Mouse (Mus musculus) forebrain, postnatal 0 days (tissue): ENCODE data around the gene Kcnk3. TPM values are rescaled to one million over a fixed set of nuclear protein-coding genes. Genes with fewer than 3 reads are reported as not detected.

ENCODE experiments used
- ATAC-seq: fragments of 200-750 bp; cut with Nextera tagmentation; 2 replicates; pipeline ENCODE4 v1.8.0; 2017; ENCODE audit warnings: mild to moderate bottlenecking, moderate library complexity
- DNase-seq: peaks from one replicate; pipeline ENCODE4 v3.0.0-alpha.2; 2015
- H3K27ac ChIP-seq: fragments of 300-500 bp; sonication (generic); 2 replicates; pipeline ENCODE4 v1.5.1; 2014; ENCODE audit warnings: low read depth, mild to moderate bottlenecking, antibody characterized with exemption, low read length, moderate library complexity, mixed read lengths
- H3K27me3 ChIP-seq: fragments of 300-500 bp; sonication (generic); 2 replicates; pipeline ENCODE4 v1.6.1; 2014; ENCODE audit warnings: mild to moderate bottlenecking, low read length, mixed read lengths; ENCODE audit not compliant: insufficient read depth
- H3K36me3 ChIP-seq: fragments of 300-500 bp; sonication (generic); 2 replicates; pipeline ENCODE4 v1.6.1; 2014; ENCODE audit warnings: mild to moderate bottlenecking, moderate library complexity; ENCODE audit not compliant: insufficient read depth
- H3K4me1 ChIP-seq: fragments of 300-500 bp; sonication (generic); 2 replicates; pipeline ENCODE4 v1.6.1; 2014; ENCODE audit warnings: antibody characterized with exemption; ENCODE audit not compliant: insufficient read depth
- H3K4me2 ChIP-seq: fragments of 300-500 bp; sonication (generic); 2 replicates; pipeline ENCODE4 v1.6.1; 2014; ENCODE audit warnings: low read depth, mild to moderate bottlenecking, moderate library complexity
- H3K4me3 ChIP-seq: fragments of 300-500 bp; sonication (generic); 2 replicates; pipeline ENCODE4 v1.5.1; 2014; ENCODE audit warnings: low read depth, low read length, mixed read lengths
- H3K9ac ChIP-seq: fragments of 300-500 bp; sonication (generic); 2 replicates; pipeline ENCODE4 v1.6.1; 2014; ENCODE audit warnings: mild to moderate bottlenecking
- H3K9me3 ChIP-seq: fragments of 300-500 bp; sonication (generic); 2 replicates; pipeline ENCODE4 v1.6.1; 2016; ENCODE audit warnings: low read length
- CTCF ChIP-seq: sonication (generic); IDR thresholded peaks from 2 replicates; pipeline ENCODE4 v1.5.1; 2016; ENCODE audit warnings: antibody characterized with exemption, control low read depth, low read depth
- WGBS: fragments of 180-500 bp; shearing (Covaris S2); extraction: QIAGEN DNeasy Blood & Tissue Kit; methylation state at CpG from one replicate; pipeline ENCODE4 v1.1.7; 2014; 5-methylcytosine and 5-hydroxymethylcytosine counted together
- polyA plus RNA-seq: library from polyadenylated mRNA; unstranded; fragments of >200 nt; fragmentation: Nextera tagmentation; extraction: Ambion mirVana; gene quantifications from 2 replicates; pipeline ENCODE4 v1.2.1, GENCODE M21; 2015
- total RNA-seq: library from RNA; depleted of rRNA; stranded (reverse); fragments of >200 nt; gene quantifications from 2 replicates; pipeline ENCODE4 v1.2.3, GENCODE M21; 2014

Kcnk3 gene
- total and polyA plus RNA-seq, 2 experiments from 2014 or later: 7.0 to 13.1 TPM

DNA sequence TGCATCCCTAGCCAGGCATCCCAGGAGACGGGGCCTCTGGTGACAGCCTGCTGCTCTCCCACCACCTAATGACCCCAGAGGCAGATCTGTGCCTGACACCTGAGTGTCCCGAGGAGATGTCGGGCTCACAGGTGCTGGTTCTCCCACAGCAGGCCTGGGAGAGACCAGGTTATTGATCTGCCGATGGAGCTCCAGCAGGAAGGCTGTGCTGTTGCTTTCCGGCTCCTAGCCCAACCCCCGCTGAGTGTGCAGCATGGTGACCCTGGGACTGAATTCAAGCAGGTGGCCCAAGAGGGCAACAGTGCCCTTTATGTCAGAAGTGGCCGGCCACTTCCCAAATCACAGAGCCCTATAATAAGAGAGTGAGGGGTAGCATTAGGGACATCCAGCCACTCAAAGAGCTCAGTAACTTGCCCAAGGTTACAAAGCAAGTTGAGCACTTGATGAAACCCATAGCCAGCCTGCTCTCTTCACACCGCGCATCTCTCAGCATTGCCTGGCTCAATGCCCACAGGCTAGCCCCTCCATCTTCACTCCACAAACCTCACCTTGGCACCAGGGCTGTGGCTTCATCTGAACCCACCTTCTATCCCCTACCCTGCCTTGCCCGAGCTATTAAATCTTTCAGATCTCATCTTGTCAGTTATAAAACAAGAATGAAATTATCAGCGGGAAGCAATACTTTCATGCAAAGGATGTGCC lies 4.5 kb downstream of the Kcnk3 start:
- no peak for TF ChIP-seq CTCF
- ATAC-seq (no peak), DNase-seq (no peak)
- Histone ChIP-seq H3K4me1 (no peaks in the 10 kb centered on the region; the same call in 1 of the 2 replicates), H3K4me3 (no peak overlapping the region), H3K36me3 (no peaks in the 10 kb centered on the region), H3K9ac (no peak overlapping the region), H3K9me3 (no peaks in the 10 kb centered on the region), H3K27ac (no peak overlapping the region), H3K4me2 (no peak overlapping the region), H3K27me3 (peaks cover 5% of the 10 kb centered on the region; the same call in 1 of the 2 replicates)
- WGBS: 79% methylated on average over 11 of the region's 11 CpGs

DNA sequence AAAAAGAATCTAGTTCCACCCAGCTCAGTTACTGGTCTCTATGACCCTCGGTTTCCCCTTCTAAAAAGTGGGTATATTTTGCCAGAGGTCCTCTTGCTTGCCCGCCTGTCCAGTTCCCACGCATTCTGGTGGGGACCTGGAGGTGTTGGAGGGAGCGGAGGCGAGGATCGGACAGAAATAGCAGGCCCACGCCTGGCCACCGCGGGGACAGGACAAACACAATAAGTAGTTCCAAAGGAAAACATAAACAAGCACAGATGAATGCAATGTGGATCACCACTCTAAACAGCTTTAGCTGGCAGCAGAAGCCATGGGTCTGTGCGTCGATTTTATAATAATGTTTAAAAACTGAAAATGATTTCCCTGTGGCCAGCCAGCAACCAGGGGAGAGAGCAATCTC lies 5.4 kb downstream of the Kcnk3 start:
- Histone ChIP-seq H3K9me3 (no peaks in the 10 kb centered on the region), H3K27ac (no peak overlapping the region), H3K9ac (no peak overlapping the region), H3K4me2 (no peak overlapping the region), H3K4me1 (no peaks in the 10 kb centered on the region; the same call in 1 of the 2 replicates), H3K27me3 (peaks cover 5% of the 10 kb centered on the region; the same call in 1 of the 2 replicates), H3K4me3 (no peak overlapping the region), H3K36me3 (no peaks in the 10 kb centered on the region)
- no peak for ATAC-seq
- no peak for DNase-seq
- no peak for TF ChIP-seq CTCF
- WGBS: 63% methylated on average over 11 of the region's 11 CpGs

GRCm38 (mm10) chr5:30593811-30594504 lies 6.0 kb downstream of the Kcnk3 start:
- Histone ChIP-seq H3K27me3 (peaks cover 5% of the 10 kb centered on the region; the same call in 1 of the 2 replicates), H3K4me3 (no peak overlapping the region), H3K9me3 (no peaks in the 10 kb centered on the region), H3K9ac (no peak overlapping the region), H3K27ac (no peak overlapping the region), H3K4me2 (no peak overlapping the region), H3K4me1 (no peaks in the 10 kb centered on the region; the same call in 1 of the 2 replicates), H3K36me3 (no peaks in the 10 kb centered on the region)
- 36% methylated on average over 10 of the region's 10 CpGs for WGBS
- DNase-seq: no peak
- ATAC-seq: no peak
- no peak for TF ChIP-seq CTCF

GRCm38 (mm10) chr5:30594953-30595560 lies 7.1 kb downstream of the Kcnk3 start:
- ATAC-seq (no peak), DNase-seq (no peak)
- no peaks in the 10 kb centered on the region for H3K27me3 ChIP-seq
- TF ChIP-seq CTCF: no peak
- H3K9ac ChIP-seq: no peak overlapping the region
- WGBS: 43% methylated on average over 6 of the region's 6 CpGs
- H3K4me2 ChIP-seq: no peak overlapping the region
- H3K4me3 ChIP-seq: no peak overlapping the region
- H3K27ac ChIP-seq: no peak overlapping the region
- H3K9me3 ChIP-seq: no peaks in the 10 kb centered on the region
- H3K36me3 ChIP-seq: no peaks in the 10 kb centered on the region
- no peaks in the 10 kb centered on the region; the same call in 1 of the 2 replicates for H3K4me1 ChIP-seq

GRCm38 (mm10) chr5:30601397-30601796 lies 13.4 kb downstream of the Kcnk3 start:
- Histone ChIP-seq H3K4me1 (0 out of 2 replicates have a peak, but pooled peaks cover under 1% of the 10 kb centered on the region), H3K27me3 (no peaks in the 10 kb centered on the region; the same call in 1 of the 2 replicates), H3K9ac (no peak overlapping the region), H3K9me3 (no peaks in the 10 kb centered on the region), H3K27ac (no peak overlapping the region), H3K36me3 (no peaks in the 10 kb centered on the region), H3K4me2 (no peak overlapping the region), H3K4me3 (no peak overlapping the region)
- peak; percentile 38 for TF ChIP-seq CTCF
- no peak for DNase-seq
- 42% methylated on average over 4 of the region's 4 CpGs for WGBS
- ATAC-seq: no peak

GRCm38 (mm10) chr5:30603255-30603654 lies 15.3 kb downstream of the Kcnk3 start:
- DNase-seq (no peak), ATAC-seq (no peak)
- Histone ChIP-seq H3K36me3 (no peaks in the 10 kb centered on the region), H3K27ac (no peak overlapping the region), H3K4me3 (no peak overlapping the region), H3K27me3 (no peaks in the 10 kb centered on the region; the same call in 1 of the 2 replicates), H3K9ac (no peak overlapping the region), H3K4me2 (no peak overlapping the region), H3K4me1 (0 out of 2 replicates have a peak, but pooled peaks cover 3% of the 10 kb centered on the region), H3K9me3 (no peaks in the 10 kb centered on the region)
- WGBS: 70% methylated on average over 3 of the region's 3 CpGs
- TF ChIP-seq CTCF: no peak
